Mouse (Mus musculus) kidney, adult 2 months (tissue): ENCODE data around the gene Sat2.
"Not testable (repeated sequence)": the region's sequence is repeated elsewhere in the genome, so short reads cannot be mapped to it uniquely, and the experiment has no call there.

Experiments
- CTCF ChIP-seq: fragments of 200-500 bp; conservative IDR thresholded peaks from 2 replicates; pipeline ENCODE4 v1.5.1; 2011; ENCODE audit warnings: low read depth, mild to moderate bottlenecking, control low read depth, low read length, moderate library complexity, mixed read lengths; ENCODE audit not compliant: insufficient read depth, insufficient read length
- POLR2A ChIP-seq: fragments of 200-500 bp; IDR thresholded peaks from one replicate; pipeline ENCODE4 v1.6.1; 2011; ENCODE audit warnings: low read depth, low read length, control low read depth

- not testable (repeated sequence) for TF ChIP-seq CTCF, POLR2A
Measured at GRCm38 (mm10) chr11:69624339-69624738, 2.5 kb downstream of the Sat2 start.
